Mouse (Mus musculus) testis, adult 2 months (tissue): ENCODE measurements around the gene Fgfbp3.
"Not testable (repeated sequence)": the region's sequence is repeated elsewhere in the genome, so short reads cannot be mapped to it uniquely, and the experiment has no call there.

ENCODE experiments used
- CTCF ChIP-seq: fragments of 200-500 bp; IDR thresholded peaks from 2 replicates; pipeline ENCODE4 v1.5.1; 2012; ENCODE audit warnings: low read depth, mild to moderate bottlenecking, inconsistent platforms, low read length, moderate library complexity; ENCODE audit not compliant: control insufficient read depth, insufficient read depth, insufficient replicate concordance
- POLR2A ChIP-seq: fragments of 200-500 bp; IDR thresholded peaks from 2 replicates; pipeline ENCODE4 v1.6.1; 2012; ENCODE audit warnings: low read depth, mild to moderate bottlenecking, inconsistent platforms, low read length, moderate library complexity; ENCODE audit not compliant: control insufficient read depth

DNA sequence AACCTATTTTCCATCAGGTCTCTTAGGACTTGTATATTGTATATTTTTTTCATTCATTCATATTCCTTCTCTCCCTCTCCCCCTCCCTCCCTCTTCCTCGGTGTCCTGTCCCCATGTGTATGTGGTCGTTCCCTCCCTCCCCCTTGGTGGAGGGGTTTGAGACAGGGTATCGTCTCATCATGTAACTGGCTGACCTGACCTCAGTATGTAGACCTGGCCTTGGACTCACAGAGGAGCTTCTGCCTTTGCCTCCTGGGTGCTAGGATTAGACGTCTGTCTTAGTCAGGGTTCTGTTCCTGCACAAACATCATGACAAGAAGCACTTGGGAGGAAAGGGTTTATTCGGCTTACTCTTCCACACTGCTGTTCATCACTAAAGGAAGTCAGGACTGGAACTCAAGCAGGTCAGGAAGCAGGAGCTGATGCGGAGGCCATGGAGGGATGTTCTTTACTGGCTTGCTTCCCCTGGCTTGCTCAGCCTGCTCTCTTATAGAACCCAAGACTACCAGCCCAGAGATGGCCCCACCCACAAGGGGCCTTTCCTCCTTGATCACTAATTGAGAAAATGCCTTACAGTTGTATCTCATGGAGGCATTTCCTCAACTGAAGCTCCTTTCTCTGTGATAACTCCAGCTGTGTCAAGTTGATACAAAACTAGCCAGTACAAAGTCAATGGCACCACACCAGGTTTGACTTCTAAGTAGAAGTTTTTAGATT is 43.3 kb upstream of the Fgfbp3 start:
- TF ChIP-seq CTCF, POLR2A: not testable (repeated sequence)
